Mouse (Mus musculus) frontal cortex, adult (tissue): ENCODE data around the gene Dlg4.
A peak's percentile ranks its signal among the peaks of the same experiment; 100 is the strongest.

Source experiments
- ATAC-seq: cut with Nextera tagmentation; 2 replicates; pipeline ENCODE4 v1.9.2; 2017; ENCODE audit warnings: mild to moderate bottlenecking, moderate library complexity, mixed read lengths; ENCODE audit not compliant: low TSS enrichment

Dlg4 gene

GRCm38 (mm10) chr11:70016669-70017068 is at the start of gene Dlg4:
TSS of gene Dlg4 (plus strand) at chr11:70016942.
- no peak for ATAC-seq

GRCm38 (mm10) chr11:69968793-69969192 is 47.9 kb upstream of the Dlg4 start:
- ATAC-seq = no peak

- no peak for ATAC-seq
These were observed 46.5 kb upstream of the Dlg4 start for GRCm38 (mm10) chr11:69970222-69970621.

GRCm38 (mm10) chr11:69970775-69971174 is 46.0 kb upstream of the Dlg4 start:
- no peak for ATAC-seq

GRCm38 (mm10) chr11:69974907-69975306 is 41.8 kb upstream of the Dlg4 start:
- ATAC-seq = no peak

GRCm38 (mm10) chr11:69976271-69976670 is 40.5 kb upstream of the Dlg4 start:
- no peak for ATAC-seq

GRCm38 (mm10) chr11:69979827-69980195 is 36.9 kb upstream of the Dlg4 start:
- no peak for ATAC-seq

GRCm38 (mm10) chr11:69980196-69981140 is 36.3 kb upstream of the Dlg4 start:
- ATAC-seq = peak; percentile 94

- no peak for ATAC-seq
These were observed 35.5 kb upstream of the Dlg4 start, which contains the start of gene Ctdnep1 for GRCm38 (mm10) chr11:69981141-69981762. TSS of gene Ctdnep1 (plus strand) at chr11:69981156.

- no peak for ATAC-seq
These were observed 34.5 kb upstream of the Dlg4 start, which contains the start of gene Elp5 for GRCm38 (mm10) chr11:69982225-69982624. TSS of gene Elp5 (minus strand) at chr11:69982517.

- ATAC-seq = no peak
These were observed 33.9 kb upstream of the Dlg4 start for GRCm38 (mm10) chr11:69982877-69983276.

- no peak for ATAC-seq
These were observed 33.4 kb upstream of the Dlg4 start for GRCm38 (mm10) chr11:69983377-69983776.

- no peak for ATAC-seq
These were observed 32.3 kb upstream of the Dlg4 start for GRCm38 (mm10) chr11:69984431-69984830.

- ATAC-seq = no peak
These were observed 26.8 kb upstream of the Dlg4 start for GRCm38 (mm10) chr11:69989949-69990348.

- peak; percentile 67 for ATAC-seq
These were observed 25.7 kb upstream of the Dlg4 start, which contains the start of gene Gabarap for GRCm38 (mm10) chr11:69990850-69991691. TSS of gene Gabarap (plus strand) at chr11:69991143.

GRCm38 (mm10) chr11:69991711-69992110 is 25.0 kb upstream of the Dlg4 start:
- no peak for ATAC-seq

GRCm38 (mm10) chr11:69992396-69992795 is 24.3 kb upstream of the Dlg4 start:
- no peak for ATAC-seq

- ATAC-seq = no peak
These were observed 23.8 kb upstream of the Dlg4 start for GRCm38 (mm10) chr11:69992932-69993331.

- no peak for ATAC-seq
These were observed 22.2 kb upstream of the Dlg4 start for GRCm38 (mm10) chr11:69994401-69995090.

- ATAC-seq = peak; percentile 72
These were observed 21.3 kb upstream of the Dlg4 start, which contains the start of gene Phf23 for GRCm38 (mm10) chr11:69995391-69995960. TSS of gene Phf23 (plus strand) at chr11:69995777.
